Mouse (Mus musculus) testis, postnatal 10 days (tissue): ENCODE results near the gene Acvrl1.
A peak's percentile ranks its signal among the peaks of the same experiment; 100 is the strongest.

Experiments used
- DNase-seq: peaks from one replicate; pipeline ENCODE4 v3.0.0; 2021; ENCODE audit warnings: low spot score

The Acvrl1 gene

GRCm38 (mm10) chr15:101170413-101170980 lies 42.2 kb downstream of the Acvrl1 start:
- no peak for DNase-seq

GRCm38 (mm10) chr15:101171272-101171671 lies 43.0 kb downstream of the Acvrl1 start:
- no peak for DNase-seq

GRCm38 (mm10) chr15:101172016-101172415 lies 43.7 kb downstream of the Acvrl1 start:
- no peak for DNase-seq

- DNase-seq, result peak; percentile 92
These were observed 45.3 kb downstream of the Acvrl1 start, which contains the start of gene Acvr1b for GRCm38 (mm10) chr15:101173421-101174211. Gene Acvr1b, plus strand, starts transcription at chr15:101174067.

GRCm38 (mm10) chr15:101174294-101175130 lies 46.2 kb downstream of the Acvrl1 start:
- peak; percentile 63 for DNase-seq

- no peak for DNase-seq
These were observed 46.8 kb downstream of the Acvrl1 start for GRCm38 (mm10) chr15:101175131-101175460.

- no peak for DNase-seq
These were observed 47.4 kb downstream of the Acvrl1 start for GRCm38 (mm10) chr15:101175613-101176283.

- DNase-seq, result no peak
These were observed 48.0 kb downstream of the Acvrl1 start for GRCm38 (mm10) chr15:101176284-101176680.

GRCm38 (mm10) chr15:101176795-101177691 lies 48.7 kb downstream of the Acvrl1 start:
- DNase-seq, result no peak

GRCm38 (mm10) chr15:101180363-101181105 lies 52.2 kb downstream of the Acvrl1 start:
- no peak for DNase-seq

- no peak for DNase-seq
These were observed 52.8 kb downstream of the Acvrl1 start for GRCm38 (mm10) chr15:101181106-101181466.

GRCm38 (mm10) chr15:101181500-101181899 lies 53.2 kb downstream of the Acvrl1 start:
- DNase-seq, result no peak

- no peak for DNase-seq
These were observed 54.4 kb downstream of the Acvrl1 start for GRCm38 (mm10) chr15:101182676-101183075.

GRCm38 (mm10) chr15:101184300-101184699 lies 56.0 kb downstream of the Acvrl1 start:
- DNase-seq, result no peak

GRCm38 (mm10) chr15:101185549-101185948 lies 57.2 kb downstream of the Acvrl1 start:
- no peak for DNase-seq

GRCm38 (mm10) chr15:101187907-101188306 lies 59.6 kb downstream of the Acvrl1 start:
- DNase-seq, result no peak

- no peak for DNase-seq
These were observed 61.8 kb downstream of the Acvrl1 start for GRCm38 (mm10) chr15:101189981-101190761.

- no peak for DNase-seq
These were observed 62.4 kb downstream of the Acvrl1 start for GRCm38 (mm10) chr15:101190762-101191150.

GRCm38 (mm10) chr15:101191459-101192259 lies 63.3 kb downstream of the Acvrl1 start:
- no peak for DNase-seq
